Mouse (Mus musculus) mesoderm, embryonic 11.5 days (tissue): ENCODE measurements around the gene Lman2.

ENCODE experiments used
- DNase-seq: peaks from one replicate; pipeline ENCODE4 v3.0.0-alpha.2; 2012; ENCODE audit warnings: low read depth, low spot score

The Lman2 gene

DNA sequence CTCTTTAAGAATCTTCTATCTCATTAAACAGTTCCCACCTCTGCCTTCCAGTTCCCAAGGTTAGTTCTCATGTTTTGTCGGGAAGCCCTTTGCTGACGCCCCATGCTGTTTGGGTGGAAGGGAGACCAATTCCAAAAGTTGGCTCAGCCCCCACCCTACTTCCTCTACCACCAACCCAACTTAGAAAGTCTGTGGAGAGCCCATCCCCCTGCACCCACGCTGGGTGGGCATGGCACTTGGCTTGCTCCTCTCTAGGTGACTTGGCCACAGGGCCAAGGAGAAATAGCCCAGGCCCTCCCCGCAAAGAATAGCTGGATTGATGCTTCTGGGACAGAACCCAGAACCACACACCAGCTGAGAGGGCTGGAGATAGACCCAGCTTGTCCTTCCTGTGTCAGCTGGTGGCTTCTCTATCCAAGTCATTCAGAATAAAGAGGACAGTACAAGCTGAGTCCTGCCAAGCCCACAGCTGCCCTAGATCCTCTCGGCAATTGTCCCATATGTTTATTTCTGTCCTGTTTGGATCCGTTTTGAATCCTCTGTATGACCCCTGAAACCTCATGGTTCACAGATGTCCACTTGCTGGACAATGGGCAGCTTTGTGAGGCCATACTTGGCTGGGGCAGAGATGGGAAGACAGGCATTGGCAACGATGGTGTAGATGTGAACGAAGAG, 8.6 kb upstream of the Lman2 start:
- DNase-seq = no peak

DNA sequence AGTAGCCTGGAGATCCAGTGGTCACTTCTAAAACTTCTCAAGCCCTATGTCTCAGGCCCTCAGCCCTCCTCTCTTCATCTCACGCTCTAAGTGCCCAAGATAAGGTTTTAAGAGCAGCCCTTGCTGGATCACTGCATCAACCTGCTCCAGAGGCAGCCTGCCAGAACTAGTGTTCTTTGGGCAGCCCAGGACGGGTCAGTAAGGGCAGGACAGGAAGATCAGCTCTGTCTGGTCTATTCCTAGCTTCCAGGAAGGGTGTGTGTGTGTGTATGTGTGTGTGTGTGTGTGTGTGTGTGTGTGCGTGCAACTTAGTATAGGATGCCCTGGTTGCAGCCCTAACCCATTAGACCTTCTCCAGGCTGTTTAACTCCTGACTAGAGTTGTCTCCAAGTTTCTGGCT, 7.7 kb upstream of the Lman2 start:
- DNase-seq = no peak

DNA sequence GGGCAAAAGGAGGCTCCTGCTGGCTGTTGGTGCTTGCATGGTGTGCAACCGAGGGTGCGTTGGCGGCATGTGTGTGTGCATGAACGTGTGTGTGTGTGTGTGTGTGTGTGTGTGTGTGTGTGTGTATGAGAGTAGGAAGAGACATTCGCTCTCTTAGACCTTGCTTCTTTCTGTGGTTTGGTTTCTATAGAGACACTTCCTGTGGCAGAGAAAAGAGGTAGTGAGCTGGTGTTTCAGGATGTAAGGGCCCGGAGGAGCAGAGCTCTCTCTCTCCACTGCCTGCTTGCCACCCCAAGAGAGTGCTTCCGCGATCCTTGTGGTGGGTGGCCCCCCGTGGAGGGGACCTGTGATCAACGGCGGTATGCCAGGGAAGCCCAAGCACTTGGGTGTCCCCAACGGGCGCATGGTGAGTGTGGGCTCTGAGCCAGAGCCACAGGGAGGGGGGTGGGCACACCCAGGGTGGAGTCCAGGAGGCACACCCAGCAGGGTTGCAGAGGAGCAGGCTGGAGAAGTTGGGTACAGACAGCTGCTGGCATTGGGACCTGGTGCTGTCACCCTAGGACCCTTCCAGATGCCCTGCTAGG, 7.0 kb upstream of the Lman2 start, which contains the start of gene Rgs14:
Gene Rgs14, plus strand, starts transcription at position 202 of the 584 bp plus-strand sequence.
- no peak for DNase-seq

DNA sequence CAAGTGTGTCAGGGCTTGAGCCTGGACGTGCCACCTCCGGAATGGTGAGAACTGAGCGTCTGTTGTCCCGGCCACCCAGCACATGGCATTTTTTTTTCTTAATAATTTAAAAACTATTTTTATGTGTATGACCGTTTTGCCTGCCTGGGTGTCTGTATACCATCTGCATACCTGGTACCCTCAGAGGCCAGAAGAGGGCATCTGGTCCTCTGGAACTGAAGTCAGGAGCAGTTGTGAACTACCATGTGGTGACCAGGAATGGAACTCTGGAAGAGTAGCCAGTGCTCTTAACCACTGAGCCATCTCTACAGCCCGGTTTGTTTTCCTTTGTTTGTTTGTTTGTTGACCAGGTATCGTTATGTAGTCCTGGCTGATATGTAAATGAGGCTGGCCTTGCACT, 5.8 kb upstream of the Lman2 start:
- no peak for DNase-seq

DNA sequence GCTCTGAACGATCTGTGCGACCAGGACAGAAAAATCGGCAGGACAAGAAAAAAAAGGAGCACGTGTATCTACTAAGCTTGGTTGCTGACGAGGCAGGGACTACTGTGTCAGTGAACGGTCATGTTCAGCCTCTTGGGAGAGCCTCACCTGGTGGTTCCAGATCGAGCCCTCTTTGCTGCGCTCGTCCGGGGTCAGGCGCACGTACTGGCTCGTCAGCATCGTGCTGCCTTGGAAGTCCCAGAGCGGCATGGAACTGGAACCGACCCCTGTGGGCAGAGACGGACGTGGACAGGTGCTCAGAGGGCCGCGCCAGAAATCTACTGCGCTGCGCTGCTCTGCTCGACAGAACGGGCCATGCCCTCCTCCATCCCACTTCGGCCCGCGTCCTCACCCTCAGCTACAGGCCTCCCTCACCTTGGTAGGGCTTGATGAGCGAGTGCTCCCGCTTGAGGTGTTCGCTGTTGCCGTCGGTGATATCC, 570 bp downstream of the Lman2 start:
- peak; percentile 15 for DNase-seq

DNA sequence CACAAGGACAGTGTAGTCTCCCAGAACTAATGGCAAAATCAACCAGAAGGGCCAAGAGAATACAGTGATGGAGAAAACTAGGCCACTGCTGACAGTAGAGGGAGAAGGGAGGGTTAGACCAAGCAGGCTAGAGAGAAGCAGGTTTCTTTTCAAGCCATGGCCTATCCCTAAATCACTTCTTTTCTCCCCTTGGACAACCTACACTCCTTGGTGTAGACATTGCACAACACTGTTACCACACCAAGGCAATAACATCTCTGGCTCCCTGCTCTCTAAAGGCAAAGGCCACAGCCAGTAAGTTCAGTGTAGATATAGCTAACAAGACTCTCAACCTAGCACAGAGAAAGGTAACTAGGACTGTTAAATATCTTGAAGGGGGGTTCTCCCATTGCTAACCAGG, 1.4 kb downstream of the Lman2 start:
- DNase-seq = no peak

DNA sequence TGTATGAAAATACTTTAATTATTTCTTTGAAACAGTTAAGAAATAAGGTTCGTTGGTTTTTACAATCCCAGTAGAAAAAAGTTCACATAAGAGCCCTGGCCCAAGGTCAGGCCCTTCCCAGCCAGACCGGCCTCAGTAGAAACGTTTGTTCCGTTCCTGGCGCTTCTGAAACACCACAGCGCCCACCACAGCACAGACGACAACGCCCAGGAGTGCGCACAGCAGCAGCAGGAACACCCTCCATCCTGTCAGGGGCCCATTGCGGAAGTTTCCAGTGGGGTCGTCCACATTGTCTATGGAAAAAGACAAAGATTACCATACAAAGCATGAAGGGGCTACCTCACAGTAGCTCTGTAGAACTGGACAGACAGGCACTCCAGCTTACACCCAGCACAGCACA, 15.8 kb downstream of the Lman2 start:
- no peak for DNase-seq

DNA sequence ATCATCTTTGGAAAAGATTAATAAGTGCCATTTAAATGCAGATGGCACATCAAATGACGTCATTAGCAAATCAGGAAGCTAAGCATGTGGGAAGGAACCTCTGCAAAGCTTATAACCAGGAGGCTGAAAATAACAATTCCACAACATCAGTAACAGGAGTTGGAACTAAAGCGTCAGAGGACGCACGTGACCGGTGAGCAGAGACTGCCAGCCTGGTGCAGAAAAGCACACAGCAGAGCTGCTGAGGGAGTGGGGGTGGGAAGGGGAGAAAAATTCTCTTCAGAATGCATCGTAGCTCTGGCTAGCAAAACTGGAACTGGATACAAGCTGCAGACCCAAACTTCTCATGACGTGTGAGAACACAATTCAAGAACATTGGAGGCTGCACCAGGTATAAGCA, 18.3 kb downstream of the Lman2 start:
- no peak for DNase-seq

DNA sequence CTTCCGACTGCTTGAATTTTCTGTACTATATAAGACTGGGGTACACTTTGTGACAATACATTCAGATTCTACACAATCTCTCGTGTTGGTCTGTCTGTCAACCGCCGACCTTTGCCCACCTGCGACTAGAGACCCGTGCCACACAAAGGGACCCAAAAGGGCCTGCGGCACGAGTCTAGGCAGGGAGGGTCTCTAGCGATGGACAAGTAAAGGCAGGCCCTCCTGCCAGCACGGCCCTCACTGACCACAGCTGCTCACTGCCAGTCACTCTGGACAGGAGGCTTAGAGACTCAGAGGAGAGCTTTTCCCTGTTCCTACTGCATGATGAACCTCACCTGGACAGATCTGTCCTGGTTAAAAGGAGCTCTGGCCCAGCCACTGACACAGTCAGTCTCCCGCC, 20.1 kb downstream of the Lman2 start:
- DNase-seq = no peak

DNA sequence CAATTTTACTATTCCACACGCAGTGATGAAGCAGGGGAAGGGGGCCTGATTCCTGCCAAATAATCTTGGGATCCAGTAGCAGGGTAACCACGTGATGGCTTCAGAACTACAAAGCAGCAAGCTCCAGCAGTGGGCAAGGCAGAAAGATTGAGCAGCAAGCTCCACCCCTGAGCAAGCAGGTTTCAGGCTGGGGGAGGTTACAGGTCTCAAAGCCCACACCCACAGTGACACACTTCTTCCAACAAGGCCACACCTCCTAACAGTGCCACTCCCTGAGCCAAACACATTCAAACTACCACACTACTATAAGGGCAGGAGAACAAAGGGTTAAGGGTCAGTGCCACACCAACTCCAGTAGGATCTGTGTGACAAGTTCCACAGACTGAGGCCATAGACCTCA, 23.3 kb downstream of the Lman2 start:
- DNase-seq = no peak

DNA sequence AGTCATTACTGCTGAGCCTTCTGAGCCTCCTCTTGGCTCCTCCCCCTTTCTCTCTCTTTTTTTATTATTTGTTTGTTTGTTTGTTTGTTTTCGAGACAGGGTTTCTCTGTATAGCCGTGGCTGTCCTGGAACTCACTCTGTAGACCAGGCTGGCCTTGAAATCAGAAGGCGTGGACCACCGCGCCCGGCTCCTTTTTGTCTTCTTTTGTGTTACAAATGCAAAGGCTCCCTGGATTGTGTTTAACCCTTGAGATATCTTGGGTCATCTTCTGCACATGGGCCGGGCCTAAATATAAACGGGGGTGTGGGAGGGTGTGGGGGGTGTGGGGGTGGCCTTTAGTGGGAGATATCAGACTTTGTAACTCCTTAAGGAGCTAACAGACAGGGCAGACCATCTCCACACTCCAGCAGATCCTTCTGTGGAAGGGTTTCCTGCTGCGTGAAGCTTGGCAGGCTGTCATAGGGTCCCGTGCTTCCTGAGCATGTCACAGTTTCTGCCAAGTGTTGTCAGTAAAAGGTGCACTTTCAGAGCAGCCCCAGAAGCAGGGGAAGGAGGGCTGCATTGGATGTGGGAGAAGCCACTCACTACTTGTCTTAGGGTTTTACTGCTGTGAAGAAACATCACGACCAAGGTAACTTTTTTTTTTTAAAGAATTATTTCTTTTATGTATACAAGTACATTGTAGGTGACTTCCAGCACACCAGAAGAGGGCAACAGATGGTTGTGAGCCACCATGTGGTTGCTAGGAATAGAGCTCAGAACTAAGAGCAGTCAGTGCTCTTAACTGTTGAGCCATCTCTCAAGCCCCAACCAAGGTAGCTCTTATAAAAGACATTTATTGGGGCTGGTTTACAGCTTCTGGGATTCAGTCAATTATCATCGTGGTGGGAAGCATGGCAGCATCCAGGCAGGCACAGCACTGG, 24.2 kb downstream of the Lman2 start:
- DNase-seq = no peak

DNA sequence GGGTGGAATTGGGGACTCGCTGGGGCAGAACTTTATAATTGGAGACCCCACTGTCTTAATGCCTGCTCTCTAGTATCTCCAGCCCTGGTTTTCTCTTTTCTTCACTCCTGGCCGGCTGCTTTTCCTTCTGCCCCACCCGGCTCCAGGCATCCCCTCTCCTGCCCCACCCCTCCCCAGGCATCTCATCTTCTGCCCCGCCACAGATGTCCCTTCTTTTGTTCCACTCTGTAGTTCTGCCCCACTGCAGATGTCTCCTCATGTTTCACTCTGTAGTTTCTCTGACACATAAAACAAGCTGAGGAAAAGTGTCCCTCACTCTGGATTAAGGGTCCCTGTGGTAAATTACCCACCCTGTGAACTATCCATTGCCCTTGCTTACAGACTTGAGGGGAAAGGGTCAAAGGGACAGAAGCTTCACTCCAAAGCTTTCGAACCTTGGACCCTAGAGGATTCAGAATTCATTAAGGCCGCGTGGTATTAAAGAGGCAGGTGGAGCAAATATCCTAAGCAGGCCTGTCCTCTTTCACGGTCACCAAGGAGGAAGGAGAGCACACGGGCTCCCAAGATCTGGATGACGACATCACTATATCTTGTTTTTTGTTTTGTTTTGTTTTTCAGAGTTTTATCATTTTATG, 25.1 kb downstream of the Lman2 start:
- DNase-seq = no peak

DNA sequence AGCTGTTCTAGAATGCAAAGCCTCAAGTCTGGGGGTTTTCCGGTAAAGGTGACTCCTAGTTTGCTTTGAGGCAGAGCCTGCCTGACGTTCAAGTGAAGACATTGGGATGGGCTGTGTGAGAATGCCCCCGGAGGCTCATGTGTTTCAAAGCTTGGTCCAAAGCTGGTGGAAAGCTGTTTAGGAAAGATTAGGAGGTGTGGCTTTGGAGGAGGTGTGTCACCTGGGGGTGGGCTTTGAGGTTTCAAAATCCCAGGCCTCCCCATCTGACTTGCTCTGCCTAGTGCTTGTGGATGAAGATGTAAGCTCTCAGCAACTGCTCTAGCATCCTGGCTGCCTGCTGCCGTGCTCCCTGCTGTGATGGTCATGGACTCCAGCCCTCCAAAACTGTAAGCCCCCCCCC, 26.9 kb downstream of the Lman2 start:
- DNase-seq = no peak

DNA sequence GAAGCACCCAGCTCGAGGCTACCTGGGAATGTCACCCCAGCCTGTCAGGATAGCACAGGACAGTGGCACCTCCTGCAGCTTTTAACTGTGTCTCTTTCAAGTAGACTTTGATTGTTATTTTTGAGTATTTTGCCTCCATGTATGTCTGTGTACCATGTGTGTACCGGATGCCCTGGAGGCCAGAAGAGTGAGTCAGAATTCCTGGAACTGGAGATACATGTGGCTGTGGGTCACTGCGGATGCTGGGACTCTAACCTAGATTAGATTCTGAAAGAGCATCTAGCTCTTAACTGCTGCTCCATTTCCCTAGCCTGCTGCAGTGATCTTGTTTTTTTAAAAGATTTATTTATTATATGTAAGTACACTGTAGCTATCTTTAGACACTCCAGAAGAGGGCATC, 30.3 kb downstream of the Lman2 start:
- DNase-seq = no peak

DNA sequence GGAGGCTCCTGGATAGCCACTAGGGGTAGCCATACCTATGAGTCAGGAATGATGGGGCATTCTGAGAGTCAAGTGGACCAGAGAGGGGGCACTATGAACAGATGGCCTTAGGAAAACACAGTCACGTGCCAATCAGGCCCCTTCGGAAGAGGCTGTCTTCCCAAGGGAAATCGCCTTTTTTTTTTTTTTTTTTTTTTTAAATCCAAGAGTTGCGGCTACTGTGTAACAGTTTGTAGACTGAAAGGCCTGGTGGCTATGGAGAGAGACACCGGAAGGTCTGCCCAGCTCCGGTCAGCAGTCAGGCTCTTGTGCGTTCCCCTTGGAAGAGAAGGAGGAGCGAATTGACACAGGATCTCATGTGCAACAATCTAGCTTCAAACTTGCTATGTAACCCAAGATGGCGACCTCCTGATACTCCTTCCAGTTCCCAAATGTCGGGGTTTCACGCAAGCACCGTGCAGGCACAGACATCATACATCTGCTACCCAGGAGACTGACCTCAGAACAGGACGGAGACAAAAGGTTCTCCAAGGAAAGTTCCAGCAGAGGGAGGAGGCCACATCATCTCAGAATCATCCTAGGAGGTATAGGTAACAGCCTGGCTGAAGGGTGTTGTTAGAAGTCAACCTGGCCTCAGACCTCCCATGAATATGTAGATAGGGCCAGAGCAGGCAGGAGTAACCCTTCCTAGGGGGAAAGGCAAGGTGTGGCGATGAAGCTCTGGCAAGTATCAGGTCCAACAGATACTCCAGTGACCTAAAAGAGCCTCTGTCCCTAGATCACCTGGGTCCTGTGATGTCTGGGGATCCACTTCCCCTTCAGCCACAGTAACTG, 31.8 kb downstream of the Lman2 start:
- no peak for DNase-seq

DNA sequence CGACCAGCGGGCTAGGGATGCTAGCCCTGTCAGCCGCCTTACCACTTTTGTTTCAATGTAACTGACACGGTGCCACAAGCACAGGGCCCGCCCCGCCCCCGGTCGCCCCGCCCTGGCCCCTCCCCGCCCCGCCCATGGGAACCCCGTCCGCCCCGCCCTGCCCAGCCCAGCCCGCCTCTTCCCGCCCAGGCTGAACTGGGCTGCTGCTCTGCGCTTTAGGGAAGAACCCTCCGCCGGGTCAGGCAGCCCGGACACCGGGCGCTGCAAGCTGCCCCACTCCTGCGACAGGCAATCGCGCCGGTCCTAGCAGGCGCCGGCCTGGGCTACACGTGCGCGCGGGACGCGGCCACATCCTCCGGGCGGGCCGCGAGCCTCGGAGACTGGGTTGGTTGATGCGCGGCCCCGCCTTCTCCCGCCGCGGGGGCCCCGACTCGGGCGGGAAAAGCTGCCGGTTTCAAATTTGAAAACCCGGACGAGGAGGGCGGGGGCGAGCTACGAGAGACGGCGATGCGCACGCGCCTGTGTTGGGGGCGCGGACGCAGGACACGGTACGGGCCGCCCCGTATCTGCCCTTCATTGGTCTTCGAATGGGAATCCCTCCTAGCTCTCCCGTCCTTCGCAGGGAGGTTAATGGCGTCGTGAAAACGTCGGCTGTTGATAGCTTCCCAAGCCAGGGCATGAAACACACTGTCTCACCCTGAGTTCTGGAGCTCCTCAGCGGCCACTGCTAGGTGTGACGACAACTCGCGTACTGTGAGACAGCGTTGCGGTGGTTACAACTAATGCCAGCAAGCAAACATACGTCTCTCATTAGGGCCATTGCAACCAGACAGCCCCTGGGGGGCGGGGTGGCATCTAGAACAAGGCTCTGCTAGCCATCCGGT, 32.7 kb downstream of the Lman2 start, which contains the start of gene Mxd3:
Gene Mxd3, minus strand, starts transcription at position 141 of the 884 bp plus-strand sequence.
- DNase-seq = peak; percentile 89

DNA sequence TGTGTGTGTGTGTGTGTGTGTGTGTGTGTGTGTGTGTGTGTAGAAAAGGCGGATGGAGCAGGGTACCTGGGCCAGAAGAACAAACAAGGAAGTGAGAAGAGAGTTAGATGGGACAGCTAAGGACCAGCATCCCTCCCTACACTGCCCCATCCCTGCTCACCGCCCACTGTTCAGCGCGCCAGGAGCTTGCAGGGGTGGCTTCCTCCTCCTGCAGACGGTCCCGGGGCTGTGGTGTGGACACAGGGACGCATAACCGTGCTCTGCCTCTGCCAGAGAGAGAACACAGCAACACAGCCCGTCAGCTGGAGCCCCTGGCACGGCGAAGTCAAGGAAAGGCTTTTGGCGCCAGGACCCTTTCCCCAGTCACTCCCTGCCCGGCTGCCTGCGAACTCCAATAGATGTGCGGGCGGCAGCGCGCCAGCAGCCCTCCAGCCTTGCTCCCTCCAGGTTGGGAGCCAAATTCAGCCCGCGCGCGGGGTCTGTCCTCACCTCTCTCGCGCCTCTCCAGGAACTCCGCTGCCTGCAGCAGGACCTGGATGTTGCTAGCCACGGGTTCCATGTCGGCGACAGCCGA, 33.4 kb downstream of the Lman2 start:
- DNase-seq = no peak

DNA sequence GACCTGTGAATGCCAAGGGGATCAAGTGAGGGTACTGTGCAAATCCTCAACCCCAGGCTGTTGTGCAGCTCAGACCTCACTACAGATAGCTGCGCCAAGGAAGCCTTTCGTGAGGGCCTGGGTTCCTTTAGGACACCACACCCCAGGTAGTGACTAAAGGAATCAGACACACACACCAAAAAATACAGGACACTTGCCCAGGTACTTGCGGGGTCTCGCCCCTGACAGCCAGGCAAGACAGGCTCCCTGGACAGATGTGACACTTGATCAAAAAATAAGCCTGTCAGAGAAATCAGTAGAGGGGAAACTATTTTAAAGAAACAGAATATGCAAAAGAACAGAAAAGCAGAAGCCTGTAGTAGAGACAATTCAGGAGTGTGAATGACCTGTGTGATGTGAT, 33.9 kb downstream of the Lman2 start:
- no peak for DNase-seq

DNA sequence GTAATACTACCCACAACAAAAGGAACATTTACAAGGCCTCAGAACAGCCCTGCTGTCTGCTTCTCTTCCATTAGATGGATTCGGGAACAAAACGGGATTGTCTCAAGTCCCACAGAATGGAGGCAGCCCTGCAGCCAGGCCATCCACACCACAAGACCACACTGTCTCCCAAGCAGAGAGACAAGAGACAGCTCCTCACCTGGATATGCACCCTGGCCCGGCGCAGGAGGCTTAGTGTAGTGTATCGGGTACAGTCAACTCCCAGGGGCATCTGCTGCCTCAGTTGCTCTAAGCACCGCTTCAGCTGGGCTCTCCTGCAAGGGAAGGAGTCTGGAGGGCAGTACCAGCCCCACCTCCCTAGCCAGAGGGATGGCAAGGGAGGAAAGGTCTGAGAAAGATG, 34.4 kb downstream of the Lman2 start:
- no peak for DNase-seq

DNA sequence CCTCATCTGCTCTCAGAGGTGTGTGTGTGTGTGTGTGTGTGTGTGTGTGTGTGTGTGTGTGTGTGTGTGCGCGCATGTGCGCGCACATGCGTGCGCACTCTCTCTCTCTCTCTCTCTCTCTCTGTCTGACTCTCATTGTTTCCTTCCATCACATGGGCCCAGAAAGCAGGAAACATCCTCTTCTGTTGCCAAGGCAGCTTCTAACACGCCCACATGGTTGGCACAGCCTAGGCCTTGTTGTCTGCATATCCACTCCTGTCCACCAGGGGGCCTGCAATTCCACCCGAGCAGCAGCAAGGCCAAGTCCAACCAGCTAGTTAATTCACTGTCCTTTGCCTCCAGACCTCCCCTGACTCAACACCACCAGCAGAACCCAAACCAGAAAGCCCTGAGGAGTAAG, 35.0 kb downstream of the Lman2 start:
- peak; percentile 90 for DNase-seq
